Mouse (Mus musculus) cerebellum, postnatal 4 days (tissue): ENCODE results near the gene Krtap28-10.
"Not testable (repeated sequence)": the region's sequence is repeated elsewhere in the genome, so short reads cannot be mapped to it uniquely, and the experiment has no call there.

Experiments
- DNase-seq, 2 experiments: peaks; one replicate each; pipeline ENCODE4 v3.0.0; 2022; ENCODE audit warnings: low spot score in 2 of 2, mixed read lengths in 1 of 2

Krtap28-10 gene

GRCm38 (mm10) chr1:83014477-83014876, 27.8 kb downstream of the Krtap28-10 start:
- DNase-seq = no peak

- no peak for DNase-seq
These were observed 34.8 kb downstream of the Krtap28-10 start for GRCm38 (mm10) chr1:83007471-83007870.

- no peak for DNase-seq
These were observed 35.8 kb downstream of the Krtap28-10 start for GRCm38 (mm10) chr1:83006218-83007179.

GRCm38 (mm10) chr1:83000306-83000705, 42.0 kb downstream of the Krtap28-10 start, which contains the start of gene Gm47959:
Gene Gm47959, plus strand, starts transcription at chr1:83000548.
- not testable (repeated sequence) for DNase-seq

- DNase-seq = no peak
These were observed 48.3 kb downstream of the Krtap28-10 start for GRCm38 (mm10) chr1:82993947-82994346.

GRCm38 (mm10) chr1:82992093-82992492, 50.2 kb downstream of the Krtap28-10 start:
- no peak for DNase-seq

GRCm38 (mm10) chr1:82991596-82991995, 50.7 kb downstream of the Krtap28-10 start:
- DNase-seq = no peak
